Mouse (Mus musculus): ENCODE results near the gene Atp10a. TPM values are rescaled to one million over a fixed set of nuclear protein-coding genes. Genes with fewer than 3 reads are reported as not detected.

Gene Atp10a
- polyA plus RNA-seq, 1 experiment, result not detected

GRCm38 (mm10) chr7:58677111-58677805, 21.3 kb downstream of the Atp10a start:
- H3K4me3 ChIP-seq (replicated peaks), result no peak overlapping the region
- H3K27me3 ChIP-seq (ENCODE audit: control insufficient read depth), result no peaks in the 10 kb centered on the region
- no peaks in the 10 kb centered on the region for H3K36me3 ChIP-seq (ENCODE audit: control insufficient read depth)
- H3K9me3 ChIP-seq (ENCODE audit: control insufficient read depth, low read length), result no peaks in the 10 kb centered on the region
- no peak for TF ChIP-seq TAL1 (IDR thresholded peaks at IDR 0.05; ENCODE audit: low read length)
- TF ChIP-seq GATA1 (IDR thresholded peaks at IDR 0.05; ENCODE audit: low read length), result no peak
- H3K4me1 ChIP-seq (ENCODE audit: control insufficient read depth), result no peaks in the 10 kb centered on the region

GRCm38 (mm10) chr7:58685967-58686366, 30.0 kb downstream of the Atp10a start:
- Histone ChIP-seq H3K27me3 (ENCODE audit: control insufficient read depth) (no peaks in the 10 kb centered on the region), H3K9me3 (ENCODE audit: control insufficient read depth, low read length) (no peaks in the 10 kb centered on the region), H3K4me3 (replicated peaks) (no peak overlapping the region), H3K36me3 (ENCODE audit: control insufficient read depth) (no peaks in the 10 kb centered on the region), H3K4me1 (ENCODE audit: control insufficient read depth) (no peaks in the 10 kb centered on the region)
- no peak for TF ChIP-seq TAL1 (IDR thresholded peaks at IDR 0.05; ENCODE audit: low read length)
- no peak for TF ChIP-seq GATA1 (IDR thresholded peaks at IDR 0.05; ENCODE audit: low read length)

GRCm38 (mm10) chr7:58686573-58686972, 30.6 kb downstream of the Atp10a start:
- H3K27me3 ChIP-seq (ENCODE audit: control insufficient read depth), result no peaks in the 10 kb centered on the region
- H3K4me3 ChIP-seq (replicated peaks), result no peak overlapping the region
- no peaks in the 10 kb centered on the region for H3K9me3 ChIP-seq (ENCODE audit: control insufficient read depth, low read length)
- no peaks in the 10 kb centered on the region for H3K36me3 ChIP-seq (ENCODE audit: control insufficient read depth)
- TF ChIP-seq GATA1 (IDR thresholded peaks at IDR 0.05; ENCODE audit: low read length) (no peak), TAL1 (IDR thresholded peaks at IDR 0.05; ENCODE audit: low read length) (no peak)
- no peaks in the 10 kb centered on the region for H3K4me1 ChIP-seq (ENCODE audit: control insufficient read depth)

GRCm38 (mm10) chr7:58686997-58687396, 31.0 kb downstream of the Atp10a start:
- TF ChIP-seq TAL1 (IDR thresholded peaks at IDR 0.05; ENCODE audit: low read length) (no peak), GATA1 (IDR thresholded peaks at IDR 0.05; ENCODE audit: low read length) (no peak)
- H3K4me3 ChIP-seq (replicated peaks), result no peak overlapping the region
- no peaks in the 10 kb centered on the region for H3K9me3 ChIP-seq (ENCODE audit: control insufficient read depth, low read length)
- H3K36me3 ChIP-seq (ENCODE audit: control insufficient read depth), result no peaks in the 10 kb centered on the region
- H3K4me1 ChIP-seq (ENCODE audit: control insufficient read depth), result no peaks in the 10 kb centered on the region
- H3K27me3 ChIP-seq (ENCODE audit: control insufficient read depth), result no peaks in the 10 kb centered on the region

- H3K27me3 ChIP-seq (ENCODE audit: control insufficient read depth), result no peaks in the 10 kb centered on the region
- no peak for TF ChIP-seq TAL1 (IDR thresholded peaks at IDR 0.05; ENCODE audit: low read length)
- TF ChIP-seq GATA1 (IDR thresholded peaks at IDR 0.05; ENCODE audit: low read length), result no peak
- no peaks in the 10 kb centered on the region for H3K36me3 ChIP-seq (ENCODE audit: control insufficient read depth)
- no peak overlapping the region for H3K4me3 ChIP-seq (replicated peaks)
- H3K9me3 ChIP-seq (ENCODE audit: control insufficient read depth, low read length), result no peaks in the 10 kb centered on the region
- no peaks in the 10 kb centered on the region for H3K4me1 ChIP-seq (ENCODE audit: control insufficient read depth)
These were observed 34.3 kb downstream of the Atp10a start for GRCm38 (mm10) chr7:58690069-58690923.

GRCm38 (mm10) chr7:58690997-58691596, 35.1 kb downstream of the Atp10a start:
- Histone ChIP-seq H3K9me3 (ENCODE audit: control insufficient read depth, low read length) (no peaks in the 10 kb centered on the region), H3K4me3 (replicated peaks) (no peak overlapping the region), H3K4me1 (ENCODE audit: control insufficient read depth) (no peaks in the 10 kb centered on the region), H3K27me3 (ENCODE audit: control insufficient read depth) (no peaks in the 10 kb centered on the region), H3K36me3 (ENCODE audit: control insufficient read depth) (no peaks in the 10 kb centered on the region)
- no peak for TF ChIP-seq TAL1 (IDR thresholded peaks at IDR 0.05; ENCODE audit: low read length)
- TF ChIP-seq GATA1 (IDR thresholded peaks at IDR 0.05; ENCODE audit: low read length), result no peak

GRCm38 (mm10) chr7:58692704-58693103, 36.7 kb downstream of the Atp10a start:
- no peaks in the 10 kb centered on the region for H3K9me3 ChIP-seq (ENCODE audit: control insufficient read depth, low read length)
- no peaks in the 10 kb centered on the region for H3K36me3 ChIP-seq (ENCODE audit: control insufficient read depth)
- no peak for TF ChIP-seq GATA1 (IDR thresholded peaks at IDR 0.05; ENCODE audit: low read length)
- no peak for TF ChIP-seq TAL1 (IDR thresholded peaks at IDR 0.05; ENCODE audit: low read length)
- no peaks in the 10 kb centered on the region for H3K4me1 ChIP-seq (ENCODE audit: control insufficient read depth)
- H3K4me3 ChIP-seq (replicated peaks), result no peak overlapping the region
- H3K27me3 ChIP-seq (ENCODE audit: control insufficient read depth), result no peaks in the 10 kb centered on the region

- H3K4me1 ChIP-seq (ENCODE audit: control insufficient read depth), result no peaks in the 10 kb centered on the region
- no peaks in the 10 kb centered on the region for H3K36me3 ChIP-seq (ENCODE audit: control insufficient read depth)
- no peaks in the 10 kb centered on the region for H3K9me3 ChIP-seq (ENCODE audit: control insufficient read depth, low read length)
- H3K27me3 ChIP-seq (ENCODE audit: control insufficient read depth), result no peaks in the 10 kb centered on the region
- no peak for TF ChIP-seq TAL1 (IDR thresholded peaks at IDR 0.05; ENCODE audit: low read length)
- TF ChIP-seq GATA1 (IDR thresholded peaks at IDR 0.05; ENCODE audit: low read length), result no peak
- H3K4me3 ChIP-seq (replicated peaks), result no peak overlapping the region
These were observed 37.4 kb downstream of the Atp10a start for GRCm38 (mm10) chr7:58693342-58693741.

- no peak overlapping the region for H3K4me3 ChIP-seq (replicated peaks)
- TF ChIP-seq GATA1 (IDR thresholded peaks at IDR 0.05; ENCODE audit: low read length) (no peak), TAL1 (IDR thresholded peaks at IDR 0.05; ENCODE audit: low read length) (no peak)
- H3K36me3 ChIP-seq (ENCODE audit: control insufficient read depth), result no peaks in the 10 kb centered on the region
- no peaks in the 10 kb centered on the region for H3K4me1 ChIP-seq (ENCODE audit: control insufficient read depth)
- H3K9me3 ChIP-seq (ENCODE audit: control insufficient read depth, low read length), result no peaks in the 10 kb centered on the region
- no peaks in the 10 kb centered on the region for H3K27me3 ChIP-seq (ENCODE audit: control insufficient read depth)
These were observed 39.7 kb downstream of the Atp10a start for GRCm38 (mm10) chr7:58695661-58696060.

Measured in erythroblast, embryonic 14.5 days (primary cell).